Mouse (Mus musculus) liver, embryonic 16.5 days (tissue): ENCODE data around the gene Gm28635. TPM values are rescaled to one million over a fixed set of nuclear protein-coding genes. Genes with fewer than 3 reads are reported as not detected.

Source experiments
- ATAC-seq: fragments of 200-750 bp; cut with Nextera tagmentation; 2 replicates; pipeline ENCODE4 v1.8.0; 2017; ENCODE audit warnings: low read depth, mild to moderate bottlenecking, moderate number of reproducible peaks, moderate library complexity
- H3K27ac ChIP-seq: fragments of 300-500 bp; sonication (generic); 2 replicates; pipeline ENCODE4 v1.5.1; 2014; ENCODE audit warnings: mild to moderate bottlenecking, low read length
- H3K27me3 ChIP-seq: fragments of 300-500 bp; sonication (generic); 2 replicates; pipeline ENCODE4 v1.6.1; 2014; ENCODE audit warnings: low read depth, low read length, mixed read lengths; ENCODE audit not compliant: control insufficient read depth, insufficient read depth
- H3K36me3 ChIP-seq: fragments of 300-500 bp; sonication (generic); 2 replicates; pipeline ENCODE4 v1.6.1; 2014; ENCODE audit warnings: mild to moderate bottlenecking; ENCODE audit not compliant: control insufficient read depth, insufficient read depth
- H3K4me1 ChIP-seq: fragments of 300-500 bp; sonication (generic); 2 replicates; pipeline ENCODE4 v1.6.1; 2014; ENCODE audit warnings: low read depth, low read length, mixed read lengths; ENCODE audit not compliant: control insufficient read depth
- H3K4me2 ChIP-seq: fragments of 300-500 bp; sonication (generic); 2 replicates; pipeline ENCODE4 v1.6.1; 2014; ENCODE audit warnings: low read depth, low read length, mixed read lengths
- H3K4me3 ChIP-seq: fragments of 300-500 bp; sonication (generic); 2 replicates; pipeline ENCODE4 v1.5.1; 2014; ENCODE audit warnings: low read depth, mild to moderate bottlenecking, low read length
- H3K9ac ChIP-seq: fragments of 300-500 bp; sonication (generic); 2 replicates; pipeline ENCODE4 v1.6.1; 2014; ENCODE audit warnings: low read depth, low read length
- H3K9me3 ChIP-seq: fragments of 300-500 bp; sonication (generic); replicated peaks from 2 replicates; pipeline ENCODE4 v1.6.1; 2016; ENCODE audit warnings: low read length; ENCODE audit not compliant: control insufficient read depth
- WGBS: fragments of 180-500 bp; shearing (Covaris S2); extraction: QIAGEN DNeasy Blood & Tissue Kit; methylation state at CpG from one replicate; pipeline ENCODE4 v1.1.7; 2014; ENCODE audit not compliant: insufficient replicate concordance; 5-methylcytosine and 5-hydroxymethylcytosine counted together
- polyA plus RNA-seq: library from polyadenylated mRNA; unstranded; fragments of >200 nt; fragmentation: Nextera tagmentation; extraction: Ambion mirVana; gene quantifications from 2 replicates; pipeline ENCODE4 v1.2.1, GENCODE M21; 2015

The Gm28635 gene
- polyA plus RNA-seq, 1 experiment from 2014 or later = not detected

- H3K36me3 ChIP-seq = peaks cover 7% of the 10 kb centered on the region
- H3K4me2 ChIP-seq = no peak overlapping the region
- peak overlapping the region; percentile 21 for H3K27ac ChIP-seq
- ATAC-seq = no peak
- peaks cover 27% of the 10 kb centered on the region for H3K4me1 ChIP-seq
- H3K9ac ChIP-seq = no peak overlapping the region
- WGBS = 36% methylated on average over 3 of the region's 3 CpGs
- H3K9me3 ChIP-seq = no peaks in the 10 kb centered on the region
- no peak overlapping the region for H3K4me3 ChIP-seq
- no peaks in the 10 kb centered on the region for H3K27me3 ChIP-seq
Observed at GRCm38 (mm10) chr2:84623428-84624119, 54.3 kb downstream of the Gm28635 start.

DNA sequence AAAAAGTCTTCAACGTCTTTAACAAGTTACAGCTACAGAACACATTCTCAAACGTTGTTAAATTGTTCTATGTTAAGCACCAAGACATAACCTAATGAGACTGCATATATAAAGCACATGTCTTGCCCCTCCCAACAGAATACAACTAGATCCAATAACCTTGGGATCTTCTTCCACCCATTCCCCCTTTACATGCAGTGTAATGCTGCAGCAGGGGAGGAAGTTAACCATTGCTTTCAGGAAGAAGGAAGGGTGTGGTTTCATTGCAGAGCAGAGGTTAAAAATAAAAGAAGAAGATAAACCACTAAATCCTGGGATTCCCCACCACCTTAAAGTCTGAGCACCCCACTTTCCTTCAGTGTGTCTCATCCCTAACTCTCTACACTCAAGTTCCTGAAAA lies 55.2 kb downstream of the Gm28635 start:
- Histone ChIP-seq H3K4me1 (peaks cover 27% of the 10 kb centered on the region), H3K9me3 (no peaks in the 10 kb centered on the region), H3K27ac (no peak overlapping the region), H3K4me2 (no peak overlapping the region), H3K9ac (no peak overlapping the region), H3K27me3 (no peaks in the 10 kb centered on the region), H3K4me3 (no peak overlapping the region), H3K36me3 (peaks cover 7% of the 10 kb centered on the region)
- no peak for ATAC-seq
- 66% methylated on average over 2 of the region's 2 CpGs for WGBS

DNA sequence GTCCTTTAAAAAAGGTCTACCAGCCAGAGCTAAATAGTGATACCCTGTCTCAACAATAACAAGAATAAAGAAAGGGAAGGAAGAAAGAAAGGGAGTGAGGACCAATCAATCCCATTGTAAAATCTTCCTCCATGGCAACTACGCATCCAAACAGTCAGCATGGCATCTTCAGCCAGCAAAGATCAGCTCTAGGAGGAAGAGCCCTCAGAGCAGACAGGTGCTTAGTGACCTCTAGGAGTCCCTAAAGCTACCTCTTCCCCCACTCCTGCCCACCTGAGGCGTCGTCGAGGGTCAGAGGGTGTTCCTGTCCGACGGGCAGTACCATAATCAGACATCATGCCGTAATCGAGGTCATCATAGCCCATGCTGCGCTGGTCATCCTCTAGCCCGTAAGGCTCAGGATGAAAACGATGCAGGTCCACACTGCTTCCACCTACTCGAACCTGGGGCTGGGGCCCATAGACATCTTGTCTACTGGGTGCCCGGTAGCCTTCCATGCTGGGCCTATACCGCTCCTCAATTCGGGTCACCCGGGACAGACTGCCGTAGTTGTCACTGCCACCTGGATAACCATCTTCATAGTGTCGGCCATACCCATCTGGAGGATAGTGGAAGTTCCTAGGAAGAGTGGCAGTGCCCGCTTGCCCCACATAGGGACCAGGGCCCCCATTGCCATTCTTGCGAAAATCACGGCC lies 58.0 kb downstream of the Gm28635 start:
- H3K9ac ChIP-seq = no peak overlapping the region
- peaks cover 18% of the 10 kb centered on the region for H3K4me1 ChIP-seq
- H3K4me2 ChIP-seq = no peak overlapping the region
- peaks cover 18% of the 10 kb centered on the region for H3K36me3 ChIP-seq
- no peaks in the 10 kb centered on the region for H3K9me3 ChIP-seq
- H3K27me3 ChIP-seq = no peaks in the 10 kb centered on the region
- ATAC-seq = no peak
- H3K4me3 ChIP-seq = no peak overlapping the region
- no peak overlapping the region for H3K27ac ChIP-seq
- WGBS = 86% methylated on average over 21 of the region's 21 CpGs

GRCm38 (mm10) chr2:84618914-84619313 lies 58.9 kb downstream of the Gm28635 start:
- no peak for ATAC-seq
- 41% methylated on average over 2 of the region's 2 CpGs for WGBS
- H3K4me2 ChIP-seq = no peak overlapping the region
- no peak overlapping the region for H3K27ac ChIP-seq
- H3K27me3 ChIP-seq = no peaks in the 10 kb centered on the region
- no peak overlapping the region for H3K4me3 ChIP-seq
- peaks cover 20% of the 10 kb centered on the region for H3K36me3 ChIP-seq
- H3K4me1 ChIP-seq = peaks cover 14% of the 10 kb centered on the region
- no peak overlapping the region for H3K9ac ChIP-seq
- H3K9me3 ChIP-seq = no peaks in the 10 kb centered on the region

- WGBS = 43% methylated on average over 3 of the region's 3 CpGs
- H3K36me3 ChIP-seq = peaks cover 25% of the 10 kb centered on the region
- no peak overlapping the region for H3K4me3 ChIP-seq
- H3K27me3 ChIP-seq = no peaks in the 10 kb centered on the region
- no peak overlapping the region for H3K4me2 ChIP-seq
- H3K9me3 ChIP-seq = no peaks in the 10 kb centered on the region
- peak; percentile 45; the same call in 1 of the 2 replicates for ATAC-seq
- H3K9ac ChIP-seq = no peak overlapping the region
- peaks cover 6% of the 10 kb centered on the region; the same call in 1 of the 2 replicates for H3K4me1 ChIP-seq
- no peak overlapping the region for H3K27ac ChIP-seq
Observed at GRCm38 (mm10) chr2:84617637-84618515, 60.0 kb downstream of the Gm28635 start.

DNA sequence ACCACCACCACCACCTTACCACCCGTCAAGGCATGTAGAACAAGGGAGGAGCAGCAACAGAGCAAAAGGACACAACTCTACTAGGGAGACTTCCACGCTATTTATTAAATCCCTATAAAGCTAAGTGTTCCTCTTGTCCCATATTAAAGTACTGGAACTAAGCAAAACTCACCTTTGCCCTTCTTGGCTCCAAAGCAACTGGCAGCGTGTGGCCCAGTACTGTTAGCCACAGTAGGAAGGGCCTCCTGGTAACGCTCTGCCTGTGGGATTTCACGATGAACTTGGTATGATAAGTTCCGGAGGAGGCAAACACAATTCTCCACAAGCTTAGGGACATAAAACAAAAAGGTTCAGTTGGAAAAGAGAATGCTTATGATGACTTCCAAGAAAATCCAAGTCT lies 65.1 kb downstream of the Gm28635 start:
- ATAC-seq = no peak
- H3K9me3 ChIP-seq = no peaks in the 10 kb centered on the region
- no peak overlapping the region for H3K4me2 ChIP-seq
- WGBS = 87% methylated on average over 6 of the region's 6 CpGs
- H3K4me1 ChIP-seq = peaks cover 3% of the 10 kb centered on the region; the same call in 1 of the 2 replicates
- H3K27ac ChIP-seq = no peak overlapping the region
- no peak overlapping the region for H3K4me3 ChIP-seq
- H3K9ac ChIP-seq = no peak overlapping the region
- no peaks in the 10 kb centered on the region for H3K27me3 ChIP-seq
- peaks cover 32% of the 10 kb centered on the region for H3K36me3 ChIP-seq

DNA sequence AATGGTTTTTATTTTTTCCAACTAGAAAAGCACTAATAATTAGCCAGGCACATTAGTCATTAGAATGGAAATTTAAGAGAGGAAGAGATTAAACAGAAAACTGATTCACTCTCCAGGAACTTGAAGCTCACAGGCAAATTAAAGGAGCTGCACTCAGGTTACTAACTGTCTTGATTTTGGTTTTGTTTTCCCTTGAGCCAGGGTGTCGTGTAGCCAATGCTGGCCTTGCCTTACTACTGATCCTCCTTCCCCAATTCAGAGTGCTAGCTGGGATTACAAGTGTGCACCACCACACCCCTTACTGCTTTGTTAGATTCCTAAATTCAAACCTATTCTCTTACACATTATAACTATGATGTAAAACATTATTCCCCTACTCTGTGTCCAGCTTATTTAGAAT lies 70.0 kb downstream of the Gm28635 start:
- Histone ChIP-seq H3K9ac (no peak overlapping the region), H3K4me3 (no peak overlapping the region), H3K9me3 (no peaks in the 10 kb centered on the region), H3K4me1 (no peaks in the 10 kb centered on the region), H3K27ac (no peak overlapping the region), H3K27me3 (no peaks in the 10 kb centered on the region), H3K36me3 (peaks cover 23% of the 10 kb centered on the region), H3K4me2 (no peak overlapping the region)
- 62% methylated on average over 1 of the region's 1 CpGs for WGBS
- no peak for ATAC-seq

- H3K27me3 ChIP-seq = no peaks in the 10 kb centered on the region
- H3K4me2 ChIP-seq = no peak overlapping the region
- H3K9me3 ChIP-seq = no peaks in the 10 kb centered on the region
- H3K4me1 ChIP-seq = no peaks in the 10 kb centered on the region
- H3K36me3 ChIP-seq = peaks cover 8% of the 10 kb centered on the region
- no peak overlapping the region for H3K9ac ChIP-seq
- ATAC-seq = no peak
- H3K4me3 ChIP-seq = no peak overlapping the region
- H3K27ac ChIP-seq = no peak overlapping the region
- WGBS = 50% methylated on average over 2 of the region's 2 CpGs
Observed at GRCm38 (mm10) chr2:84600977-84601376, 76.9 kb downstream of the Gm28635 start.
